Mouse (Mus musculus) spleen, adult 2 months (tissue): ENCODE measurements around the gene Atp7b.

ENCODE experiments used
- CTCF ChIP-seq: fragments of 200-500 bp; IDR thresholded peaks from 2 replicates; pipeline ENCODE4 v1.5.1; 2011; ENCODE audit warnings: mild to moderate bottlenecking, inconsistent platforms; ENCODE audit not compliant: insufficient read depth, insufficient read length, insufficient replicate concordance; ENCODE audit errors: extremely low read depth
- POLR2A ChIP-seq: fragments of 200-500 bp; IDR thresholded peaks from 2 replicates; pipeline ENCODE4 v1.6.1; 2011; ENCODE audit warnings: low read depth, low read length, inconsistent platforms

GRCm38 (mm10) chr8:22059821-22060445 is at the start of gene Atp7b:
- no peak for TF ChIP-seq POLR2A
- no peak for TF ChIP-seq CTCF
